Mouse (Mus musculus): ENCODE measurements at regions not wholly inside any gene's neighbourhood (a gene's known extent, or its start where the extent isn't known, plus 50 kb on each side); places are given as distances from the start of the nearest gene placed in this dataset.

- no peaks in the 10 kb centered on the region for H3K4me1 ChIP-seq (ENCODE audit: control insufficient read depth in 2 of 2, insufficient read depth in 2 of 2, low read length in 2 of 2)
- no peaks in the 10 kb centered on the region for H3K9me3 ChIP-seq (ENCODE audit: control insufficient read depth, low read length)
- H3K4me3 ChIP-seq (ENCODE audit: control insufficient read depth in 1 of 2, insufficient read depth in 1 of 2, low read depth in 1 of 2, low read length in 2 of 2): no peak overlapping the region
- H3K4me2 ChIP-seq (ENCODE audit: low read length): no peak overlapping the region
- H3K36me3 ChIP-seq (ENCODE audit: control insufficient read depth, insufficient read depth, low read length): no peaks in the 10 kb centered on the region
- ATAC-seq (ENCODE audit: insufficient number of reproducible peaks, insufficient read depth, low FRiP score, low read depth): no peak
- H3K27ac ChIP-seq (replicated peaks in 1 of 2; ENCODE audit: control insufficient read depth in 1 of 2, insufficient read depth in 1 of 2, low read depth in 2 of 2, low read length in 2 of 2): no peak overlapping the region
- WGBS: 73% methylated on average over 5 of the region's 5 CpGs
- H3K9ac ChIP-seq (ENCODE audit: low read length): no peak overlapping the region
- H3K27me3 ChIP-seq (ENCODE audit: control insufficient read depth, insufficient read depth, low read length): no peaks in the 10 kb centered on the region
Measured at GRCm38 (mm10) chr15:51327702-51328101, 2557.0 kb upstream of the Gm7489 start.

DNA sequence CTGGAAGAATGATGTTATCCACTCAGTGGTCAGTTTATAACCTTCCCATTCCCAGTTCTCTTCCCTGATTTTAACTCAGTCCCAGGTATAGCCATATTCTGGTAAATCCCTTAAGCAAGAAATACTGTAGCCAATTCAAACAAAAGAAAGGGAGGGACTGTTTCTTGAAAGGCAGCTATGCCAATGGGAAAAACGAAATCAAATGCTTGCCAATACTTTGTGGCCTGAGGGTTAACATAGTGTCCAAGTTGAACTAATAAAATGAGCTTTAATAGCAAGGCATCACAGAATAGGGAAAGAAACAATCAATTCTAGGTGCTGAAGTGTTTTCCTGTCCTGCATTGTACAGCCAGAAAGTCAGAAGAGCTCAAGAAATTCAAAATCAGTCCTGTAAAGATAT is 2548.3 kb upstream of the Gm7489 start:
- Histone ChIP-seq H3K4me2 (ENCODE audit: low read length) (no peak overlapping the region), H3K36me3 (ENCODE audit: control insufficient read depth, insufficient read depth, low read length) (no peaks in the 10 kb centered on the region), H3K4me3 (ENCODE audit: control insufficient read depth in 1 of 2, insufficient read depth in 1 of 2, low read depth in 1 of 2, low read length in 2 of 2) (no peak overlapping the region), H3K9me3 (ENCODE audit: control insufficient read depth, low read length) (no peaks in the 10 kb centered on the region), H3K27me3 (ENCODE audit: control insufficient read depth, insufficient read depth, low read length) (no peaks in the 10 kb centered on the region), H3K27ac (replicated peaks in 1 of 2; ENCODE audit: control insufficient read depth in 1 of 2, insufficient read depth in 1 of 2, low read depth in 2 of 2, low read length in 2 of 2) (no peak overlapping the region), H3K9ac (ENCODE audit: low read length) (no peak overlapping the region), H3K4me1 (ENCODE audit: control insufficient read depth in 2 of 2, insufficient read depth in 2 of 2, low read length in 2 of 2) (no peaks in the 10 kb centered on the region)
- WGBS: 55% methylated on average over 1 of the region's 1 CpGs
- ATAC-seq (ENCODE audit: insufficient number of reproducible peaks, insufficient read depth, low FRiP score, low read depth): no peak

DNA sequence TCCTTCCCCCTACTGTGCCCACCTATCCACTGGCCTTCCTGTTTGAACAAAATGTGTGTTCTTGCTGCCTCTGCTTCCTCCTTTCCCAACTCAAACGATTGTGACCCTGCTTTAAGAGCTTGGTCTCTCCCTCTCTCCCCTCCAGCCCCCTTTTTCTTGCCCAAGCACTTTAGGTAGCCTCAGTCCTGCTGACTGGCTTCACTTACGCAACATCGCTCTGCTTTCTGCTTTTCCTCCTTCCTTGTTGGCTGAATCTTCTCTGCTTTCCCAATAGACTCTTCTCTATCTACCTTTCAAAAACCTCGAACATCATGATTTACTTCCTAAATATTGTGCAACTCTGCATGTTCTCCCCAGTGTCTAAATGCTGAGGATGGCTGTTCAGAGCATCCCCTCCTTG is 2538.4 kb upstream of the Gm7489 start:
- ATAC-seq (ENCODE audit: insufficient number of reproducible peaks, insufficient read depth, low FRiP score, low read depth): no peak
- H3K9ac ChIP-seq (ENCODE audit: low read length): no peak overlapping the region

GRCm38 (mm10) chr15:51363391-51363790 is 2521.3 kb upstream of the Gm7489 start:
- no peaks in the 10 kb centered on the region for H3K27me3 ChIP-seq (ENCODE audit: control insufficient read depth, insufficient read depth, low read length)
- H3K4me2 ChIP-seq (ENCODE audit: low read length): no peak overlapping the region
- H3K4me3 ChIP-seq (ENCODE audit: control insufficient read depth in 1 of 2, insufficient read depth in 1 of 2, low read depth in 1 of 2, low read length in 2 of 2): no peak overlapping the region
- no peaks in the 10 kb centered on the region for H3K9me3 ChIP-seq (ENCODE audit: control insufficient read depth, low read length)
- no peaks in the 10 kb centered on the region for H3K36me3 ChIP-seq (ENCODE audit: control insufficient read depth, insufficient read depth, low read length)
- 32% methylated on average over 7 of the region's 7 CpGs for WGBS
- no peak for ATAC-seq (ENCODE audit: insufficient number of reproducible peaks, insufficient read depth, low FRiP score, low read depth)
- H3K4me1 ChIP-seq (ENCODE audit: control insufficient read depth in 2 of 2, insufficient read depth in 2 of 2, low read length in 2 of 2): no peaks in the 10 kb centered on the region; a peak in 1 of 4 replicates
- no peak overlapping the region for H3K9ac ChIP-seq (ENCODE audit: low read length)
- H3K27ac ChIP-seq (replicated peaks in 1 of 2; ENCODE audit: control insufficient read depth in 1 of 2, insufficient read depth in 1 of 2, low read depth in 2 of 2, low read length in 2 of 2): no peak overlapping the region

More for the DNA sequence above, 2538.4 kb upstream of the Gm7489 start:
- H3K36me3 ChIP-seq (ENCODE audit: control insufficient read depth, insufficient read depth, low read length): no peaks in the 10 kb centered on the region
- WGBS: 77% methylated on average over 4 of the region's 4 CpGs
- H3K4me1 ChIP-seq (ENCODE audit: control insufficient read depth in 2 of 2, insufficient read depth in 2 of 2, low read length in 2 of 2): no peaks in the 10 kb centered on the region
- no peak overlapping the region for H3K4me3 ChIP-seq (ENCODE audit: control insufficient read depth in 1 of 2, insufficient read depth in 1 of 2, low read depth in 1 of 2, low read length in 2 of 2)
- H3K27me3 ChIP-seq (ENCODE audit: control insufficient read depth, insufficient read depth, low read length): no peaks in the 10 kb centered on the region
- H3K9me3 ChIP-seq (ENCODE audit: control insufficient read depth, low read length): no peaks in the 10 kb centered on the region
- no peak overlapping the region for H3K27ac ChIP-seq (replicated peaks in 1 of 2; ENCODE audit: control insufficient read depth in 1 of 2, insufficient read depth in 1 of 2, low read depth in 2 of 2, low read length in 2 of 2)
- no peak overlapping the region for H3K4me2 ChIP-seq (ENCODE audit: low read length)

DNA sequence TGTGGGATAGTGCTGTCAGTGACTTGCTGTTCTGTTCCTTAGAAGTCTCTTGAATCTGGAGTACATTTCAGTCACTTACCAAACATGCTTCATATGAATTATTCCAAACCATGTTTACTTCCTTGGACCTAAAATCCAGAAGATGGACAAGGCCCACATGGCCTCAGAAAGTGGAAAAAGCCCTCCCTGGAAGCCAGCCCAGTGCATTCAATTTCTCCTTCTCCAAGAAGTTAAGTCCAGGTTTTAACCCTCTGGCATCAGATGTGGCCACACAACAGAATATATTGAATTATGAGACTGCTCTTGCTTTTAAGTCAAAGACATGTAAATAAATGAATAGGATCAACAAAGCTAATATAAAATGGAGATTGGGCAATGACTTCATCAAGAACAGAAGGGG is 2513.5 kb upstream of the Gm7489 start:
- Histone ChIP-seq H3K27me3 (ENCODE audit: control insufficient read depth, insufficient read depth, low read length) (no peaks in the 10 kb centered on the region), H3K9me3 (ENCODE audit: control insufficient read depth, low read length) (no peaks in the 10 kb centered on the region), H3K9ac (ENCODE audit: low read length) (no peak overlapping the region), H3K36me3 (ENCODE audit: control insufficient read depth, insufficient read depth, low read length) (no peaks in the 10 kb centered on the region), H3K4me1 (ENCODE audit: control insufficient read depth in 2 of 2, insufficient read depth in 2 of 2, low read length in 2 of 2) (no peaks in the 10 kb centered on the region), H3K27ac (replicated peaks in 1 of 2; ENCODE audit: control insufficient read depth in 1 of 2, insufficient read depth in 1 of 2, low read depth in 2 of 2, low read length in 2 of 2) (no peak overlapping the region), H3K4me2 (ENCODE audit: low read length) (no peak overlapping the region), H3K4me3 (ENCODE audit: control insufficient read depth in 1 of 2, insufficient read depth in 1 of 2, low read depth in 1 of 2, low read length in 2 of 2) (no peak overlapping the region)
- ATAC-seq (ENCODE audit: insufficient number of reproducible peaks, insufficient read depth, low FRiP score, low read depth): no peak

- Histone ChIP-seq H3K9me3 (ENCODE audit: control insufficient read depth, low read length) (no peaks in the 10 kb centered on the region), H3K4me2 (ENCODE audit: low read length) (no peak overlapping the region), H3K4me3 (ENCODE audit: control insufficient read depth in 1 of 2, insufficient read depth in 1 of 2, low read depth in 1 of 2, low read length in 2 of 2) (no peak overlapping the region), H3K36me3 (ENCODE audit: control insufficient read depth, insufficient read depth, low read length) (no peaks in the 10 kb centered on the region), H3K27me3 (ENCODE audit: control insufficient read depth, insufficient read depth, low read length) (no peaks in the 10 kb centered on the region), H3K9ac (ENCODE audit: low read length) (no peak overlapping the region), H3K4me1 (ENCODE audit: control insufficient read depth in 2 of 2, insufficient read depth in 2 of 2, low read length in 2 of 2) (0 out of 4 replicates have a peak, but pooled peaks cover 0 to 2% of the 10 kb centered on the region in 2 experiments), H3K27ac (replicated peaks in 1 of 2; ENCODE audit: control insufficient read depth in 1 of 2, insufficient read depth in 1 of 2, low read depth in 2 of 2, low read length in 2 of 2) (no peak overlapping the region)
- 83% methylated on average over 2 of the region's 2 CpGs for WGBS
- no peak for ATAC-seq (ENCODE audit: insufficient number of reproducible peaks, insufficient read depth, low FRiP score, low read depth)
Measured at GRCm38 (mm10) chr15:51390383-51390782, 2494.3 kb upstream of the Gm7489 start.

- 57% methylated on average over 2 of the region's 2 CpGs for WGBS
Measured at GRCm38 (mm10) chr15:51391352-51391751, 2493.4 kb upstream of the Gm7489 start.

More at GRCm38 (mm10) chr15:51391352-51391751, 2493.4 kb upstream of the Gm7489 start:
- no peak for ATAC-seq (ENCODE audit: insufficient number of reproducible peaks, insufficient read depth, low FRiP score, low read depth)
- no peak overlapping the region for H3K27ac ChIP-seq (replicated peaks in 1 of 2; ENCODE audit: control insufficient read depth in 1 of 2, insufficient read depth in 1 of 2, low read depth in 2 of 2, low read length in 2 of 2)
- no peaks in the 10 kb centered on the region for H3K9me3 ChIP-seq (ENCODE audit: control insufficient read depth, low read length)
- H3K9ac ChIP-seq (ENCODE audit: low read length): no peak overlapping the region
- no peaks in the 10 kb centered on the region for H3K36me3 ChIP-seq (ENCODE audit: control insufficient read depth, insufficient read depth, low read length)
- 0 out of 4 replicates have a peak, but pooled peaks cover 0 to 2% of the 10 kb centered on the region in 2 experiments for H3K4me1 ChIP-seq (ENCODE audit: control insufficient read depth in 2 of 2, insufficient read depth in 2 of 2, low read length in 2 of 2)
- no peak overlapping the region for H3K4me3 ChIP-seq (ENCODE audit: control insufficient read depth in 1 of 2, insufficient read depth in 1 of 2, low read depth in 1 of 2, low read length in 2 of 2)
- no peaks in the 10 kb centered on the region for H3K27me3 ChIP-seq (ENCODE audit: control insufficient read depth, insufficient read depth, low read length)
- no peak overlapping the region for H3K4me2 ChIP-seq (ENCODE audit: low read length)
